Mouse (Mus musculus) liver, embryonic 14.5 days (tissue): ENCODE measurements around the gene Ppp1r36. TPM values are rescaled to one million over a fixed set of nuclear protein-coding genes. Genes with fewer than 3 reads are reported as not detected.

Source experiments
- ATAC-seq: fragments of 200-750 bp; cut with Nextera tagmentation; 2 replicates; pipeline ENCODE4 v1.8.0; 2017; ENCODE audit warnings: moderate number of reproducible peaks, mild to moderate bottlenecking, moderate library complexity; ENCODE audit not compliant: insufficient read depth
- DNase-seq, 3 experiments: peaks; one replicate each; pipeline ENCODE4 v3.0.0-alpha.2; 2012 to 2013; ENCODE audit warnings: low read depth in 3 of 3, low spot score in 3 of 3
- H3K27ac ChIP-seq: fragments of 300-500 bp; sonication (generic); 2 replicates; pipeline ENCODE4 v1.5.1; 2014; ENCODE audit warnings: moderate library complexity, mild to moderate bottlenecking, control low read depth, inconsistent platforms
- H3K27me3 ChIP-seq: fragments of 300-500 bp; sonication (generic); 2 replicates; pipeline ENCODE4 v1.6.1; 2014; ENCODE audit warnings: mild to moderate bottlenecking, low read length, moderate library complexity; ENCODE audit not compliant: control insufficient read depth, insufficient read depth
- H3K36me3 ChIP-seq: fragments of 300-500 bp; sonication (generic); replicated peaks from 2 replicates; pipeline ENCODE4 v1.6.1; 2014; ENCODE audit warnings: low read depth; ENCODE audit not compliant: control insufficient read depth, insufficient read depth
- H3K4me1 ChIP-seq, 2 experiments: fragments of 200-500 bp in 1 of 2; fragments of 300-500 bp in 1 of 2; sonication (generic) in 1 of 2; replicated peaks; 2 replicates each; pipeline ENCODE4 v1.6.1; 2012 to 2014; ENCODE audit warnings: antibody characterized with exemption in 1 of 2, inconsistent platforms in 1 of 2, low read length in 1 of 2; ENCODE audit not compliant: control insufficient read depth in 2 of 2, insufficient read depth in 2 of 2
- H3K4me2 ChIP-seq: fragments of 300-500 bp; sonication (generic); 2 replicates; pipeline ENCODE4 v1.6.1; 2014; ENCODE audit warnings: low read depth, mild to moderate bottlenecking, control low read depth, moderate library complexity
- H3K4me3 ChIP-seq, 2 experiments: fragments of 200-500 bp in 1 of 2; fragments of 300-500 bp in 1 of 2; sonication (generic) in 1 of 2; 2 replicates each; pipeline ENCODE4 v1.5.1; 2012 to 2014; ENCODE audit warnings: low read depth in 2 of 2, low read length in 2 of 2, mild to moderate bottlenecking in 2 of 2, control low read depth in 1 of 2, inconsistent platforms in 1 of 2, moderate library complexity in 1 of 2; ENCODE audit not compliant: insufficient read depth in 1 of 2
- H3K9ac ChIP-seq: fragments of 300-500 bp; sonication (generic); replicated peaks from 2 replicates; pipeline ENCODE4 v1.6.1; 2014; ENCODE audit warnings: mild to moderate bottlenecking, control low read depth, moderate library complexity
- H3K9me3 ChIP-seq: fragments of 300-500 bp; sonication (generic); 2 replicates; pipeline ENCODE4 v1.6.1; 2016; ENCODE audit warnings: low read length, mixed read lengths; ENCODE audit not compliant: control insufficient read depth
- CTCF ChIP-seq: IDR thresholded peaks from 2 replicates; pipeline ENCODE4 v1.5.1; 2016; ENCODE audit warnings: antibody characterized with exemption, low read depth, control low read depth
- EP300 ChIP-seq: IDR thresholded peaks from 2 replicates; pipeline ENCODE4 v1.6.1; 2016; ENCODE audit warnings: antibody characterized with exemption, low read depth
- WGBS: fragments of 180-500 bp; shearing (Covaris S2); extraction: QIAGEN DNeasy Blood & Tissue Kit; methylation state at CpG from one replicate; pipeline ENCODE4 v1.1.7; 2014; ENCODE audit not compliant: insufficient replicate concordance; 5-methylcytosine and 5-hydroxymethylcytosine counted together
- polyA plus RNA-seq, 2 experiments: library from polyadenylated mRNA; depleted of rRNA in 1 of 2; stranded (reverse) in 1 of 2; unstranded in 1 of 2; fragments of >200 nt; fragmentation: Nextera tagmentation in 1 of 2; extraction: Ambion mirVana in 1 of 2; gene quantifications; 2 replicates each; pipeline versions ENCODE4 v1.2.1 to v1.2.3; 2012 to 2014

The Ppp1r36 gene
- polyA plus RNA-seq, 2 experiments, result 0.04 TPM; not detected in 1

DNA sequence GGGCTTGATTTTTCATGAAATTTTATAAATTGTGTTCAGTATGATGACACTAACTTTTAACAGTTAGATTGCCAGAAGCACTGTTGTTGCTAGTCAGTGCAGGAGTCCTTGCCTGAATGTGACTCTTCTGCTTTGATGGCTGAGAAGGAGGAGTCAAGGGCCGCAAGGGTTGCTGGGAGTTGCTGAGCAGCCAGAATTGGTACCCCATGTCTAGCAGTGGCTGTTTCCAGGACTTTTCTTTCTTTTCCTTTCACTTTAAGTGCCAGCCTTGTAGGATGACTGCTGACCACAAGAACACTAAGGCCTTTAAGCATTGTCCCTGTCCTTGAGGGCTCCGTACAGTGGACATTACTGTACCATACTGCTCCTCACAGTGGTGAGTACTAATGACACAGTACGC is 39.6 kb upstream of the Ppp1r36 start:
- Histone ChIP-seq H3K27ac (no peak overlapping the region), H3K4me2 (no peak overlapping the region), H3K9me3 (no peaks in the 10 kb centered on the region), H3K4me3 (no peak overlapping the region), H3K27me3 (no peaks in the 10 kb centered on the region), H3K4me1 (peaks cover 38 to 52% of the 10 kb centered on the region in 2 experiments), H3K36me3 (no peaks in the 10 kb centered on the region; the same call in 1 of the 2 replicates), H3K9ac (no peak overlapping the region)
- TF ChIP-seq CTCF (no peak), EP300 (no peak)
- 86% methylated on average over 3 of the region's 3 CpGs for WGBS
- ATAC-seq (no peak), DNase-seq (no peak)

- Histone ChIP-seq H3K36me3 (no peaks in the 10 kb centered on the region; the same call in 1 of the 2 replicates), H3K4me3 (no peak overlapping the region), H3K9ac (no peak overlapping the region), H3K27me3 (no peaks in the 10 kb centered on the region), H3K9me3 (no peaks in the 10 kb centered on the region), H3K4me1 (peaks cover 35 to 47% of the 10 kb centered on the region in 2 experiments), H3K27ac (no peak overlapping the region), H3K4me2 (no peak overlapping the region)
- DNase-seq (no peak), ATAC-seq (no peak)
- WGBS, result 75% methylated on average over 5 of the region's 5 CpGs
- TF ChIP-seq CTCF, result no peak
- TF ChIP-seq EP300, result no peak
Measured at GRCm38 (mm10) chr12:76378556-76378955, 38.8 kb upstream of the Ppp1r36 start.

DNA sequence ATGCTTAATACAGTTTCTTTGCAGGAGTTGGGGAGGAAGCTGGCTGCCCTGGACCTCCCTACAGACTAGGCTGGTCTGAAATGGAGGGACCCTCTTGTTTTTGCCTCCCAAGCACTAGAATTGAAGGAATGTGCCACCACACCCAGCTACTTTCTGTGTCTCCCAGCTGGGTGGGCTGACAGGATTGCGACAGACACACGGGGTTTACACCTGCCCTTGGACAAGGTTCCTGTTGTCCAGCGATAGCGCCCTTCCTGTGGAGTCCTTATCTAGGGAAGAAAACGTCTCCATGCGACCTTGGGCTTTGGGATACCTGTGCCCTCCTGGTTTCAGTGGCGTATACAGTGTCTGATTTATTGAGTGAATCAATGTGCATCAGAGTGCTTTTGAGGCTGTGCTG is 37.2 kb upstream of the Ppp1r36 start:
- Histone ChIP-seq H3K4me1 (peaks cover 26 to 36% of the 10 kb centered on the region in 2 experiments), H3K27me3 (no peaks in the 10 kb centered on the region), H3K27ac (no peak overlapping the region), H3K4me3 (no peak overlapping the region), H3K9me3 (no peaks in the 10 kb centered on the region), H3K36me3 (no peaks in the 10 kb centered on the region; the same call in none of the 2 replicates), H3K9ac (no peak overlapping the region), H3K4me2 (no peak overlapping the region)
- DNase-seq (no peak), ATAC-seq (no peak)
- TF ChIP-seq CTCF, result no peak
- no peak for TF ChIP-seq EP300
- WGBS, result 51% methylated on average over 7 of the region's 7 CpGs

GRCm38 (mm10) chr12:76385342-76385741 is 32.0 kb upstream of the Ppp1r36 start:
- DNase-seq, result no peak
- Histone ChIP-seq H3K9me3 (no peaks in the 10 kb centered on the region), H3K4me2 (no peak overlapping the region), H3K27me3 (no peaks in the 10 kb centered on the region), H3K9ac (no peak overlapping the region), H3K36me3 (peaks cover 24% of the 10 kb centered on the region), H3K4me1 (peaks cover 0 to 3% of the 10 kb centered on the region in 2 experiments; a peak in 2 of 4 replicates), H3K4me3 (no peak overlapping the region), H3K27ac (no peak overlapping the region)
- TF ChIP-seq CTCF (no peak), EP300 (no peak)
- 89% methylated on average over 8 of the region's 8 CpGs for whole genome bisulfite sequencing
- no peak for ATAC-seq

GRCm38 (mm10) chr12:76388794-76389193 is 28.5 kb upstream of the Ppp1r36 start:
- TF ChIP-seq CTCF (no peak), EP300 (no peak)
- no peak for ATAC-seq
- no peak overlapping the region for H3K4me2 ChIP-seq
- H3K27me3 ChIP-seq, result no peaks in the 10 kb centered on the region
- H3K9me3 ChIP-seq, result no peaks in the 10 kb centered on the region
- peaks cover 14 to 15% of the 10 kb centered on the region in 2 experiments for H3K4me1 ChIP-seq
- no peak overlapping the region for H3K9ac ChIP-seq
- H3K36me3 ChIP-seq, result peaks cover 24% of the 10 kb centered on the region
- H3K4me3 ChIP-seq, result no peak overlapping the region
- no peak overlapping the region for H3K27ac ChIP-seq
- WGBS, result 81% methylated on average over 11 of the region's 11 CpGs
- DNase-seq, result no peak
